Mouse (Mus musculus) CH12.LX (cell line): ENCODE results near the gene Cep83. TPM values are rescaled to one million over a fixed set of nuclear protein-coding genes. Genes with fewer than 3 reads are reported as not detected.

Experiments
- DNase-seq: peaks from one replicate; pipeline ENCODE4 v3.0.0-alpha.2; 2013; ENCODE audit errors: extremely low read depth
- H3K27ac ChIP-seq: 2 replicates; pipeline ENCODE4 v1.5.1; 2012; ENCODE audit warnings: low read depth, mild to moderate bottlenecking, control low read depth, moderate library complexity; ENCODE audit not compliant: insufficient read depth
- H3K27me3 ChIP-seq: replicated peaks from 2 replicates; pipeline ENCODE3; 2012; ENCODE audit warnings: inconsistent platforms
- H3K36me3 ChIP-seq, 2 experiments: replicated peaks in 1 of 2; 2 replicates each; pipeline versions ENCODE3 to v1.6.1; 2012; ENCODE audit warnings: inconsistent platforms in 1 of 2, low read length in 1 of 2, mild to moderate bottlenecking in 1 of 2, mixed read lengths in 1 of 2, moderate library complexity in 1 of 2; ENCODE audit not compliant: control insufficient read depth in 1 of 2, insufficient read depth in 1 of 2
- H3K4me1 ChIP-seq, 2 experiments: 2 replicates each; pipeline ENCODE4 v1.6.1; 2012; ENCODE audit warnings: inconsistent platforms in 1 of 2, moderate library complexity in 1 of 2; ENCODE audit not compliant: insufficient read depth in 2 of 2, control insufficient read depth in 1 of 2
- H3K4me2 ChIP-seq: 2 replicates; pipeline ENCODE4 v1.6.1; 2012; ENCODE audit warnings: low read depth, mild to moderate bottlenecking, control low read depth; ENCODE audit not compliant: poor library complexity, insufficient read depth, severe bottlenecking
- H3K4me3 ChIP-seq, 3 experiments: fragments of 150-350 bp in 1 of 3; sonication (generic) in 1 of 3; replicated peaks in 1 of 3; 2 replicates each; pipeline versions ENCODE3 to v1.5.1; 2011 to 2012; ENCODE audit warnings: low read depth in 2 of 3, low read length in 2 of 3, mild to moderate bottlenecking in 2 of 3, moderate library complexity in 2 of 3, control low read depth in 1 of 3, improper control_type of control experiment in 1 of 3, inconsistent platforms in 1 of 3, mixed read lengths in 1 of 3; ENCODE audit not compliant: poor library complexity in 1 of 3
- H3K79me2 ChIP-seq: replicated peaks from 2 replicates; pipeline ENCODE4 v1.6.1; 2012; ENCODE audit warnings: mild to moderate bottlenecking, moderate library complexity; ENCODE audit not compliant: control insufficient read depth, poor library complexity, insufficient read depth, severe bottlenecking; ENCODE audit errors: extremely low read depth
- H3K9ac ChIP-seq: 2 replicates; pipeline ENCODE4 v1.6.1; 2012; ENCODE audit warnings: low read depth, mild to moderate bottlenecking, control low read depth, moderate library complexity; ENCODE audit not compliant: insufficient read depth
- H3K9me3 ChIP-seq: replicated peaks from 2 replicates; pipeline ENCODE3; 2012; ENCODE audit warnings: low read length, inconsistent platforms, mixed read lengths
- BHLHE40 ChIP-seq: IDR thresholded peaks from 2 replicates; pipeline ENCODE4 v1.6.1; 2011; ENCODE audit warnings: mild to moderate bottlenecking, low read depth, low read length, improper control_type of control experiment
- CHD1 ChIP-seq: IDR thresholded peaks from 2 replicates; pipeline ENCODE4 v1.6.1; 2012; ENCODE audit warnings: low read depth, low read length, improper control_type of control experiment, inconsistent platforms
- CHD2 ChIP-seq: IDR thresholded peaks from 2 replicates; pipeline ENCODE4 v1.6.1; 2011; ENCODE audit warnings: low read length, improper control_type of control experiment
- CTCF ChIP-seq, 2 experiments: IDR thresholded peaks in 1 of 2; conservative IDR thresholded peaks in 1 of 2; 2 replicates each; pipeline ENCODE4 v1.5.1; 2011 to 2012; ENCODE audit warnings: low read depth in 2 of 2, low read length in 2 of 2, improper control_type of control experiment in 1 of 2, inconsistent platforms in 1 of 2, mild to moderate bottlenecking in 1 of 2, moderate library complexity in 1 of 2
- ELF1 ChIP-seq: IDR thresholded peaks from 2 replicates; pipeline ENCODE4 v1.6.1; 2014; ENCODE audit warnings: low read depth, mild to moderate bottlenecking, inconsistent platforms, low read length, improper control_type of control experiment
- EP300 ChIP-seq: IDR thresholded peaks from 2 replicates; pipeline ENCODE4 v1.6.1; 2011; ENCODE audit warnings: low read length, improper control_type of control experiment
- ETS1 ChIP-seq: conservative IDR thresholded peaks from 2 replicates; pipeline ENCODE4 v1.6.1; 2012; ENCODE audit warnings: low read depth, mild to moderate bottlenecking, inconsistent platforms, low read length, improper control_type of control experiment, moderate library complexity
- GABPA ChIP-seq: IDR thresholded peaks from 2 replicates; pipeline ENCODE4 v1.6.1; 2012; ENCODE audit warnings: low read depth, low read length, improper control_type of control experiment, inconsistent platforms; ENCODE audit not compliant: insufficient replicate concordance
- IRF4 ChIP-seq: IDR thresholded peaks from 2 replicates; pipeline ENCODE4 v1.6.1; 2014; ENCODE audit warnings: low read depth, mild to moderate bottlenecking, inconsistent platforms, low read length, improper control_type of control experiment
- JUN ChIP-seq: IDR thresholded peaks from 2 replicates; pipeline ENCODE4 v1.6.1; 2011; ENCODE audit warnings: low read depth, mild to moderate bottlenecking, low read length, improper control_type of control experiment, moderate library complexity; ENCODE audit not compliant: insufficient read depth
- KAT2A ChIP-seq: IDR thresholded peaks from 2 replicates; pipeline ENCODE4 v1.6.1; 2012; ENCODE audit warnings: low read length, improper control_type of control experiment, inconsistent platforms; ENCODE audit not compliant: insufficient replicate concordance
- MAX ChIP-seq: IDR thresholded peaks from 2 replicates; pipeline ENCODE4 v1.6.1; 2011; ENCODE audit warnings: low read length, improper control_type of control experiment
- MAZ ChIP-seq: IDR thresholded peaks from 2 replicates; pipeline ENCODE4 v1.6.1; 2012; ENCODE audit warnings: low read depth, mild to moderate bottlenecking, inconsistent platforms, low read length, improper control_type of control experiment, moderate library complexity
- MEF2A ChIP-seq: IDR thresholded peaks from 2 replicates; pipeline ENCODE4 v1.6.1; 2014; ENCODE audit warnings: low read depth, mild to moderate bottlenecking, inconsistent platforms, low read length, improper control_type of control experiment, borderline replicate concordance
- MXI1 ChIP-seq: IDR thresholded peaks from 2 replicates; pipeline ENCODE4 v1.6.1; 2011; ENCODE audit warnings: mild to moderate bottlenecking, low read depth, low read length, improper control_type of control experiment
- MYC ChIP-seq: IDR thresholded peaks from 2 replicates; pipeline ENCODE4 v1.6.1; 2011; ENCODE audit warnings: low read depth, mild to moderate bottlenecking, improper control_type of control experiment, low read length
- NELFE ChIP-seq: IDR thresholded peaks from 2 replicates; pipeline ENCODE4 v1.6.1; 2011; ENCODE audit warnings: low read depth, low read length, improper control_type of control experiment
- NRF1 ChIP-seq: IDR thresholded peaks from 2 replicates; pipeline ENCODE4 v1.6.1; 2014; ENCODE audit warnings: low read depth, mild to moderate bottlenecking, inconsistent platforms, low read length, improper control_type of control experiment, moderate library complexity
- PAX5 ChIP-seq: IDR thresholded peaks from 2 replicates; pipeline ENCODE4 v1.6.1; 2012; ENCODE audit warnings: low read length, inconsistent platforms, mixed read lengths
- POLR2AphosphoS2 ChIP-seq: IDR thresholded peaks from 2 replicates; pipeline ENCODE4 v1.6.1; 2011; ENCODE audit warnings: low read depth, low read length, improper control_type of control experiment
- RAD21 ChIP-seq: IDR thresholded peaks from 2 replicates; pipeline ENCODE4 v1.6.1; 2011; ENCODE audit warnings: low read depth, mild to moderate bottlenecking, low read length, improper control_type of control experiment, moderate library complexity
- RCOR1 ChIP-seq: conservative IDR thresholded peaks from 2 replicates; pipeline ENCODE4 v1.6.1; 2012; ENCODE audit warnings: low read depth, mild to moderate bottlenecking, inconsistent platforms, low read length, improper control_type of control experiment
- SIN3A ChIP-seq: IDR thresholded peaks from 2 replicates; pipeline ENCODE4 v1.6.1; 2012; ENCODE audit warnings: low read length, improper control_type of control experiment, inconsistent platforms
- SMC3 ChIP-seq: IDR thresholded peaks from 2 replicates; pipeline ENCODE4 v1.6.1; 2011; ENCODE audit warnings: low read depth, low read length, improper control_type of control experiment
- TBP ChIP-seq: conservative IDR thresholded peaks from 2 replicates; pipeline ENCODE4 v1.6.1; 2011; ENCODE audit warnings: low read depth, low read length, improper control_type of control experiment
- TCF12 ChIP-seq: IDR thresholded peaks from 2 replicates; pipeline ENCODE4 v1.6.1; 2014; ENCODE audit warnings: low read depth, mild to moderate bottlenecking, inconsistent platforms, low read length, improper control_type of control experiment
- UBTF ChIP-seq: IDR thresholded peaks from 2 replicates; pipeline ENCODE4 v1.6.1; 2012; ENCODE audit warnings: low read depth, mild to moderate bottlenecking, inconsistent platforms, low read length, improper control_type of control experiment, moderate library complexity
- USF2 ChIP-seq: conservative IDR thresholded peaks from 2 replicates; pipeline ENCODE4 v1.6.1; 2011; ENCODE audit warnings: low read depth, low read length, improper control_type of control experiment
- ZMIZ1 ChIP-seq: IDR thresholded peaks from 2 replicates; pipeline ENCODE4 v1.6.1; 2012; ENCODE audit warnings: low read depth, mild to moderate bottlenecking, inconsistent platforms, low read length, improper control_type of control experiment
- ZNF384 ChIP-seq: IDR thresholded peaks from 2 replicates; pipeline ENCODE4 v1.6.1; 2012; ENCODE audit warnings: low read depth, low read length, improper control_type of control experiment, inconsistent platforms
- dilution Hi-C: fragments of 300-500 bp; cut with MboI; formaldehyde crosslinking; loops from 2 replicates; pipeline ENCODE4 v1.14.3; 2020; ENCODE audit warnings: low sequenced_read_pairs; ENCODE audit not compliant: extremely low pct_unique_long_range_greater_than_20kb, extremely low pct_ligation_motif_present
- in situ Hi-C: fragments of 300-500 bp; cut with MboI; formaldehyde crosslinking; loops from 3 replicates; pipeline ENCODE4 v1.14.3; 2019; ENCODE audit warnings: low sequenced_read_pairs, low pct_ligation_motif_present, low pct_unique_long_range_greater_than_20kb, mixed read lengths
- polyA plus RNA-seq: library from polyadenylated mRNA; unstranded; fragments of >175 nt; gene quantifications from 2 replicates; pipeline ENCODE4 v1.2.1, GENCODE M21; 2012; ENCODE audit warnings: low read depth; ENCODE audit not compliant: insufficient read length
- total RNA-seq, 2 experiments: library from RNA; depleted of rRNA; stranded (reverse); fragments of 300-350 nt in 1 of 2; fragments of >200 nt in 1 of 2; gene quantifications; 2 replicates each; pipeline ENCODE4 v1.2.3; 2012 to 2014

Gene Cep83
- total and polyA plus RNA-seq, 3 experiments: 17.7 to 44.0 (median 32.1) TPM

- Histone ChIP-seq H3K9ac (no peak overlapping the region), H3K9me3 (peaks cover 8% of the 10 kb centered on the region), H3K36me3 (peaks cover 0 to 11% of the 10 kb centered on the region in 2 experiments), H3K27me3 (no peaks in the 10 kb centered on the region), H3K79me2 (0 out of 2 replicates have a peak, but pooled peaks cover 7% of the 10 kb centered on the region), H3K4me1 (peaks cover 0 to 27% of the 10 kb centered on the region in 2 experiments; a peak in 2 of 4 replicates), H3K4me3 (no peak overlapping the region), H3K27ac (no peak overlapping the region), H3K4me2 (no peak overlapping the region)
- no peak for DNase-seq
- in situ Hi-C loops (no loop called here), dilution Hi-C loops (no loop called here)
- TF ChIP-seq ETS1: no peak
- no peak for TF ChIP-seq ELF1
- no peak for TF ChIP-seq POLR2AphosphoS2
- no peak for TF ChIP-seq EP300
- TF ChIP-seq CHD2: no peak
- TF ChIP-seq GABPA: no peak
- TF ChIP-seq RCOR1: no peak
- TF ChIP-seq MAX: no peak
- no peak; the same call in 1 of the 2 replicates for TF ChIP-seq RAD21
- no peak for TF ChIP-seq MAZ
- TF ChIP-seq KAT2A: no peak
- no peak for TF ChIP-seq IRF4
- TF ChIP-seq SMC3: no peak
- no peak for TF ChIP-seq NELFE
- no peak for TF ChIP-seq ZNF384
- TF ChIP-seq SIN3A: no peak
- no peak for TF ChIP-seq CHD1
- no peak for TF ChIP-seq BHLHE40
- no peak for TF ChIP-seq MEF2A
- TF ChIP-seq JUN: no peak
Observed at GRCm38 (mm10) chr10:94710320-94710695, 21.9 kb downstream of the Cep83 start.

GRCm38 (mm10) chr10:94720300-94720699 is 31.8 kb downstream of the Cep83 start:
- Histone ChIP-seq H3K4me3 (no peak overlapping the region), H3K27ac (no peak overlapping the region), H3K4me2 (no peak overlapping the region), H3K79me2 (no peaks in the 10 kb centered on the region), H3K9me3 (no peaks in the 10 kb centered on the region), H3K27me3 (no peaks in the 10 kb centered on the region), H3K36me3 (peaks cover 14 to 32% of the 10 kb centered on the region in 2 experiments), H3K4me1 (peaks cover 4 to 6% of the 10 kb centered on the region in 2 experiments; a peak in 3 of 4 replicates), H3K9ac (no peak overlapping the region)
- dilution Hi-C loops (no loop called here), in situ Hi-C loops (no loop called here)
- TF ChIP-seq NRF1 (no peak), CTCF (conservative IDR thresholded peaks at IDR 0.05 in 1 of 2, IDR thresholded peaks at IDR 0.05 in 1 of 2; ENCODE audit: low read depth in 2 of 2, low read length in 2 of 2) (no peak), UBTF (no peak), RAD21 (no peak), TBP (no peak), USF2 (no peak), TCF12 (no peak), SMC3 (no peak), PAX5 (no peak), NELFE (no peak), MYC (no peak), CHD2 (no peak), IRF4 (no peak), SIN3A (no peak), MAX (no peak), ZMIZ1 (no peak), MXI1 (no peak), MAZ (no peak), GABPA (no peak)
- no peak for DNase-seq
